Mouse (Mus musculus): ENCODE data around the gene Pogz.
"Not testable (repeated sequence)": the region's sequence is repeated elsewhere in the genome, so short reads cannot be mapped to it uniquely, and the experiment has no call there.

- TF ChIP-seq CTCF (conservative IDR thresholded peaks at IDR 0.05; ENCODE audit: low read length); POU5F1 (IDR thresholded peaks at IDR 0.05; ENCODE audit: borderline replicate concordance, low read length); NANOG (IDR thresholded peaks at IDR 0.05; ENCODE audit: borderline replicate concordance, low read length): not testable (repeated sequence)
These were observed 93.3 kb downstream of the Pogz start for GRCm38 (mm10) chr3:94930386-94931266.
